9 mouse cellular contexts compared by ENCODE assay signal in genomic region chr4:139246130-139246877, GRCm38 (mm10). TPM values are rescaled to one million over a fixed set of nuclear protein-coding genes. Genes with fewer than 3 reads are reported as not detected.
A peak's percentile ranks its signal among the peaks of the same experiment; 100 is the strongest.
DNase-seq lines count a peak whose midpoint lies in the region; ATAC-seq and TF ChIP-seq lines count a peak whose summit lies in the region.
"Had no signal": no experiment of that assay in that cellular context is flagged by ENCODE, and none has a peak within 500 bp of the region (broad histone marks: within the 10 kb centered on the region; RNA-seq: fewer than 3 reads in every experiment).

No protein-coding gene starts in this region.

- H3K36me3 ChIP-seq in heart, embryonic 14.5 days (ENCODE audit: control insufficient read depth, insufficient read depth, low read length) = peaks cover 23% of the 10 kb centered on the region
- H3K36me3 ChIP-seq in embryonic facial prominence, embryonic 12.5 days = peaks cover 21% of the 10 kb centered on the region; the same call in 1 of the 2 replicates
- peaks cover 4% of the 10 kb centered on the region for H3K36me3 ChIP-seq in hindbrain, embryonic 13.5 days
- peaks cover 3% of the 10 kb centered on the region for H3K36me3 ChIP-seq in myocyte (ENCODE audit: control insufficient read depth, insufficient read depth)

- no peaks in the 10 kb centered on the region for H3K27me3 ChIP-seq in heart, embryonic 14.5 days (ENCODE audit: control insufficient read depth, insufficient read depth, low read length)
- H3K27me3 ChIP-seq in embryonic facial prominence, embryonic 12.5 days = no peaks in the 10 kb centered on the region
- H3K27me3 ChIP-seq in hindbrain, embryonic 13.5 days = no peaks in the 10 kb centered on the region
- no peaks in the 10 kb centered on the region for H3K27me3 ChIP-seq in myocyte (ENCODE audit: control insufficient read depth, insufficient read depth, insufficient read length)

- no peak for ATAC-seq in heart, embryonic 14.5 days (ENCODE audit: insufficient number of reproducible peaks, insufficient read depth, low FRiP score, low read depth)
- peak; percentile 65; the same call in 1 of the 2 replicates for ATAC-seq in embryonic facial prominence, embryonic 12.5 days (ENCODE audit: insufficient number of reproducible peaks, insufficient read depth, low FRiP score, low TSS enrichment)
- peak; percentile 71; the same call in 1 of the 2 replicates for ATAC-seq in hindbrain, embryonic 13.5 days (ENCODE audit: low FRiP score)

- 64% methylated on average over 7 of the region's 7 CpGs for WGBS in heart, embryonic 14.5 days
- WGBS in embryonic facial prominence, embryonic 12.5 days = 30% methylated on average over 7 of the region's 7 CpGs
- WGBS in hindbrain, embryonic 13.5 days = 42% methylated on average over 7 of the region's 7 CpGs

- TF ChIP-seq POLR2A in myocyte (IDR thresholded peaks at IDR 0.05; ENCODE audit: insufficient read length, low read depth) = no peak

- H3K9ac ChIP-seq in heart, embryonic 14.5 days (ENCODE audit: low read length) = 0 out of 2 replicates have a peak overlapping the region, but pooled peaks have one; percentile 27
- no peak overlapping the region for H3K9ac ChIP-seq in embryonic facial prominence, embryonic 12.5 days
- H3K9ac ChIP-seq in hindbrain, embryonic 13.5 days = peak overlapping the region; percentile 43; the same call in 1 of the 2 replicates

- no peak for DNase-seq in heart, adult 8-10 months (ENCODE audit: low spot score)
- DNase-seq in right cerebral cortex, adult 18-20 months = no peak
- DNase-seq in natural killer cell, adult 2 months (ENCODE audit: low spot score in 2 of 2) = no peak
- no peak for DNase-seq in thymus, adult 18-20 months
- DNase-seq: kidney, adult 11 months had no signal

- peaks cover 49 to 66% of the 10 kb centered on the region in 2 experiments for H3K4me1 ChIP-seq in heart, embryonic 14.5 days (ENCODE audit: control insufficient read depth in 2 of 2, insufficient read depth in 2 of 2, low read length in 2 of 2)
- H3K4me1 ChIP-seq in embryonic facial prominence, embryonic 12.5 days = peaks cover 95% of the 10 kb centered on the region
- peaks cover 75% of the 10 kb centered on the region for H3K4me1 ChIP-seq in hindbrain, embryonic 13.5 days (replicated peaks)

- H3K4me3 ChIP-seq in heart, embryonic 14.5 days (ENCODE audit: control insufficient read depth in 1 of 2, insufficient read depth in 1 of 2, low read depth in 1 of 2, low read length in 2 of 2) = no peak overlapping the region
- no peak overlapping the region for H3K4me3 ChIP-seq in embryonic facial prominence, embryonic 12.5 days
- no peak overlapping the region for H3K4me3 ChIP-seq in hindbrain, embryonic 13.5 days
- H3K4me3 ChIP-seq in myocyte = no peak overlapping the region

- H3K9me3 ChIP-seq in heart, embryonic 14.5 days (ENCODE audit: control insufficient read depth, low read length) = no peaks in the 10 kb centered on the region
- no peaks in the 10 kb centered on the region for H3K9me3 ChIP-seq in embryonic facial prominence, embryonic 12.5 days
- H3K9me3 ChIP-seq in hindbrain, embryonic 13.5 days = no peaks in the 10 kb centered on the region

- H3ac ChIP-seq in myocyte (ENCODE audit: control insufficient read depth, insufficient read length) = no peak overlapping the region

- peaks cover 66% of the 10 kb centered on the region for H3K79me2 ChIP-seq in myocyte (ENCODE audit: control insufficient read depth, insufficient read depth)

- 0 out of 4 replicates have a peak overlapping the region, but pooled peaks of 1 of the 2 experiments have one; percentile 20 for H3K27ac ChIP-seq in heart, embryonic 14.5 days (replicated peaks in 1 of 2; ENCODE audit: control insufficient read depth in 1 of 2, insufficient read depth in 1 of 2, low read depth in 2 of 2, low read length in 2 of 2)
- peak overlapping the region; percentile 78 for H3K27ac ChIP-seq in embryonic facial prominence, embryonic 12.5 days
- peak overlapping the region; percentile 81 for H3K27ac ChIP-seq in hindbrain, embryonic 13.5 days

- no peak overlapping the region for H3K4me2 ChIP-seq in heart, embryonic 14.5 days (ENCODE audit: low read length)
- no peak overlapping the region for H3K4me2 ChIP-seq in embryonic facial prominence, embryonic 12.5 days (replicated peaks)
- H3K4me2 ChIP-seq in hindbrain, embryonic 13.5 days = no peak overlapping the region
- H3K4me2 ChIP-seq in myocyte (ENCODE audit: low read depth) = no peak overlapping the region

TF ChIP-seq in myocyte, 11 proteins besides CTCF, POLR2A, EP300 and RAD21:
- TF ChIP-seq REST (IDR thresholded peaks at IDR 0.05; ENCODE audit: insufficient read depth, insufficient read length) (no peak), MYOG (IDR thresholded peaks at IDR 0.05; ENCODE audit: control insufficient read depth in 1 of 3, insufficient read depth in 1 of 3, insufficient read length in 2 of 3, low read depth in 2 of 3) (peak in 2 of 3 experiments; percentile 48 to 63), MYOD1 (IDR thresholded peaks at IDR 0.05; ENCODE audit: control insufficient read depth in 1 of 3, insufficient read length in 2 of 3, low read depth in 2 of 3) (peak in 1 of 3 experiments; percentile 49)

RNA-seq across cellular contexts. Expression of gene Capzb, which starts 53.6 kb away (rescaled TPM):
- 292 and 301 TPM in 2 replicates for polyA plus RNA-seq in heart, embryonic 14.5 days (2014; fragmentation: Nextera tagmentation; extraction: Ambion mirVana)
- total RNA-seq in heart, adult 8-10 months (2022) = 100 to 1,000 TPM; 354 to 406 (median 379) TPM
- polyA plus RNA-seq in embryonic facial prominence, embryonic 12.5 days (2016; fragmentation: Nextera tagmentation; extraction: Ambion mirVana) = 415 TPM in 2 replicates
- polyA plus RNA-seq in hindbrain, embryonic 13.5 days (2015; fragmentation: Nextera tagmentation; extraction: Ambion mirVana) = 340 and 343 TPM in 2 replicates
- 247 TPM for polyA plus RNA-seq in myocyte (2012; fragmentation: generic; extraction: Trizol)
